In the genomic region with DNA sequence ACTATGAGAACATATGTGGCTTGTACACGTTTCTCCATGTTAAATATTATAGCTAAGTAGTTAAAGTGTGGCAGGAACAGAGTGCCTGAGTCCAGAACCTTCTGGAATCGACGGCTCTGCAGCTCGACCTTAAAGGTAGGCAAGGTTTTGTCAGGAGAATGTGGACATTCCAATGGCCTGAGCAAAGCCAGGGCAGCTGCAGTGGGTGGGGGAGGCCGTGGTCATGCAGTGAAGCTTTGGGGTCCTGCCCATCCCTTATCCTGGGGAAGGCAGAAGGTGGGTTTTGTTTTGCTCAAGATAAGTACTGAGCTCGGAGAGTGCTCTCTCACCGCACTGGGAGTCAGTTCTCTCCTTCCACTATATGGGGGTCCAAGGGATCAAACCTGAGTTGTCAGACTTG, we compare ENCODE assay signal across 25 mouse cellular contexts. TPM values are rescaled to one million over a fixed set of nuclear protein-coding genes. Genes with fewer than 3 reads are reported as not detected.
DNase-seq lines count a peak whose midpoint lies in the region; ATAC-seq lines count a peak whose summit lies in the region.
"Had no signal": no experiment of that assay in that cellular context is flagged by ENCODE, and none has a peak within 500 bp of the region (broad histone marks: within the 10 kb centered on the region; RNA-seq: fewer than 3 reads in every experiment).

No protein-coding gene starts in this region.

- WGBS in heart, embryonic 12.5 days, result 43% methylated on average over 7 of the region's 7 CpGs
- 80% methylated on average over 7 of the region's 7 CpGs for WGBS in limb, embryonic 15.5 days
- 86% methylated on average over 7 of the region's 7 CpGs for WGBS in limb, embryonic 10.5 days

- peaks cover 46% of the 10 kb centered on the region for H3K4me1 ChIP-seq in heart, embryonic 12.5 days (replicated peaks)
- peaks cover 5% of the 10 kb centered on the region; the same call in 1 of the 2 replicates for H3K4me1 ChIP-seq in limb, embryonic 15.5 days
- no peaks in the 10 kb centered on the region for H3K4me1 ChIP-seq in limb, embryonic 10.5 days

- no peaks in the 10 kb centered on the region for H3K36me3 ChIP-seq in heart, embryonic 12.5 days
- no peaks in the 10 kb centered on the region for H3K36me3 ChIP-seq in limb, embryonic 15.5 days
- 0 out of 2 replicates have a peak, but pooled peaks cover 3% of the 10 kb centered on the region for H3K36me3 ChIP-seq in limb, embryonic 10.5 days
- H3K36me3 ChIP-seq: embryonic facial prominence, embryonic 12.5 days; forebrain, embryonic 12.5 days; forebrain, embryonic 15.5 days; heart, embryonic 13.5 days; hindbrain, embryonic 15.5 days had no signal

- H3K9me3 ChIP-seq in heart, embryonic 12.5 days (replicated peaks), result no peaks in the 10 kb centered on the region
- H3K9me3 ChIP-seq in limb, embryonic 15.5 days, result no peaks in the 10 kb centered on the region
- no peaks in the 10 kb centered on the region for H3K9me3 ChIP-seq in limb, embryonic 10.5 days (replicated peaks)
- H3K9me3 ChIP-seq: embryonic facial prominence, embryonic 12.5 days; forebrain, embryonic 12.5 days; forebrain, embryonic 15.5 days; heart, embryonic 13.5 days; hindbrain, embryonic 15.5 days had no signal

- no peak overlapping the region for H3K9ac ChIP-seq in heart, embryonic 12.5 days
- no peak overlapping the region for H3K9ac ChIP-seq in limb, embryonic 15.5 days
- H3K9ac ChIP-seq: embryonic facial prominence, embryonic 12.5 days; forebrain, embryonic 12.5 days; forebrain, embryonic 15.5 days; heart, embryonic 13.5 days; hindbrain, embryonic 15.5 days had no signal

- 0 out of 2 replicates have a peak, but pooled peaks have one; percentile 18 for ATAC-seq in heart, embryonic 12.5 days (ENCODE audit: insufficient number of reproducible peaks, low FRiP score)
- ATAC-seq in limb, embryonic 15.5 days (ENCODE audit: insufficient number of reproducible peaks, low FRiP score, low TSS enrichment, low read depth), result no peak
- ATAC-seq: CD4-positive, CD25-positive, alpha-beta regulatory T cell, adult 4 months; forebrain, embryonic 15.5 days had no signal

- no peaks in the 10 kb centered on the region for H3K27me3 ChIP-seq in heart, embryonic 12.5 days (replicated peaks)
- H3K27me3 ChIP-seq in limb, embryonic 15.5 days, result no peaks in the 10 kb centered on the region
- no peaks in the 10 kb centered on the region for H3K27me3 ChIP-seq in limb, embryonic 10.5 days (ENCODE audit: low read depth, poor library complexity, severe bottlenecking)
- H3K27me3 ChIP-seq: embryonic facial prominence, embryonic 12.5 days; forebrain, embryonic 12.5 days; forebrain, embryonic 15.5 days; heart, embryonic 13.5 days; hindbrain, embryonic 15.5 days had no signal

- H3K4me3 ChIP-seq in heart, embryonic 12.5 days, result no peak overlapping the region
- H3K4me3 ChIP-seq in limb, embryonic 15.5 days, result no peak overlapping the region
- H3K4me3 ChIP-seq in limb, embryonic 10.5 days, result no peak overlapping the region
- H3K4me3 ChIP-seq: embryonic facial prominence, embryonic 12.5 days; erythroblast, embryonic 14.5 days; forebrain, embryonic 12.5 days; forebrain, embryonic 15.5 days; heart, embryonic 13.5 days; hindbrain, embryonic 15.5 days had no signal

- DNase-seq in heart, adult 9 months (ENCODE audit: low spot score in 2 of 2), result no peak
- DNase-seq in limb, embryonic 10.5 days (ENCODE audit: low spot score), result no peak
- DNase-seq in thymus, postnatal 14 days, result peak; percentile 9
- no peak for DNase-seq in thymus, postnatal 4 days
- DNase-seq in cerebellum, adult 9-11 months, result no peak
- DNase-seq: adrenal gland, adult 2 months; adrenal gland, postnatal 14 days; cerebellum, adult 11 months; cerebellum, adult 2 months; cerebellum, postnatal 10 days; cerebellum, postnatal 36 days; embryo, embryonic 11 days; gastrocnemius, postnatal 10 days; heart, adult 11 months; heart, postnatal 14 days; heart, postnatal 4 days had no signal

- H3K27ac ChIP-seq in heart, embryonic 12.5 days (ENCODE audit: poor library complexity, severe bottlenecking), result 0 out of 2 replicates have a peak overlapping the region, but pooled peaks have one; percentile 3
- 0 out of 2 replicates have a peak overlapping the region, but pooled peaks have one; percentile 7 for H3K27ac ChIP-seq in limb, embryonic 15.5 days
- H3K27ac ChIP-seq in limb, embryonic 10.5 days, result no peak overlapping the region
- H3K27ac ChIP-seq: embryonic facial prominence, embryonic 12.5 days; forebrain, embryonic 12.5 days; forebrain, embryonic 15.5 days; hindbrain, embryonic 15.5 days had no signal

- H3K4me2 ChIP-seq in heart, embryonic 12.5 days, result no peak overlapping the region
- H3K4me2 ChIP-seq in limb, embryonic 15.5 days, result no peak overlapping the region
- H3K4me2 ChIP-seq: embryonic facial prominence, embryonic 12.5 days; forebrain, embryonic 12.5 days; forebrain, embryonic 15.5 days; heart, embryonic 13.5 days; hindbrain, embryonic 15.5 days had no signal

RNA-seq across cellular contexts. Expression of gene Clasp1, which starts 55.6 kb away (rescaled TPM):
- polyA plus RNA-seq in heart, embryonic 12.5 days (2016; fragmentation: Nextera tagmentation; extraction: Ambion mirVana), result 115 and 127 TPM in 2 replicates
- polyA plus RNA-seq in limb, embryonic 15.5 days (2015; fragmentation: Nextera tagmentation; extraction: Ambion mirVana), result 47.2 and 47.9 TPM in 2 replicates
- 79.5 and 90.1 TPM in 2 replicates for polyA plus RNA-seq in limb, embryonic 10.5 days (2016; fragmentation: Nextera tagmentation; extraction: Ambion mirVana)
